Mouse (Mus musculus) brain, embryonic 18.5 days (tissue): ENCODE measurements around the gene Dcaf1.
A peak's percentile ranks its signal among the peaks of the same experiment; 100 is the strongest.

Experiments
- DNase-seq: peaks from one replicate; pipeline ENCODE4 v3.0.0-alpha.2; 2012; ENCODE audit warnings: low read depth, low spot score

Dcaf1 gene

GRCm38 (mm10) chr9:106879471-106879870 is 57.8 kb downstream of the Dcaf1 start:
- DNase-seq: no peak

DNA sequence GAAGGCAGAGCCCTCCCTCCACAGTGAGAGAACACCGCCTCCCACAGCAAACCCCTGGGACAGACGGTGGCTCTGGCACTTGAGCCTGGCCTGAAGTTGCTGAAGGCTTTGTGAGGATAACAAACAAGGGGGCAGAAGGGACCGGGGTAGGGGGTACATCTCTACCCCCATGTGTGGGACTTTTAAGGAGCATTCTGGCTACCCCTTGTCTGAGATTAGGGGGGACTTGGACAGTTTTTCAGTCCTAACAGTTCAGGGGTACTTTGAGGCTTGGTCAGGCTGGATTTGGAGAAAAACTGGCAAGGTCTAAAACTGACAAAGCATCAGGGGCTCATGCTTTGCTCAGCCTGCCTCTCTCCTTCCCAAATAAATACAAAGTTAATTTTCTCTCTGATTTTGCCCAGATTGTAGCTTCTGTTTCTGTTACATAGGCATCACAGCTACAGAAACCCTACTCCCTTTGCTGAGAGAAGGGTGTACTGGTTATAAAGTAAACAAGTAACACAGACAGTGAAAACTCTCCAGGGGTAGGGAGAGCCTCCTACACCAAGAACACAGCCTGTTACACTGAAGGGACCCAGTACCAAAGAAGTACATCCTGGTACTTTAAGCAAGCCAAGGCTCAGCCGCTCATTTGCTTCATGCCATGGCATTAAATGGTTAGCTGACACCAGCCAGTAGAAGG is 59.5 kb downstream of the Dcaf1 start:
- no peak for DNase-seq

- DNase-seq: no peak
Observed at GRCm38 (mm10) chr9:106882176-106882575, 60.5 kb downstream of the Dcaf1 start.

DNA sequence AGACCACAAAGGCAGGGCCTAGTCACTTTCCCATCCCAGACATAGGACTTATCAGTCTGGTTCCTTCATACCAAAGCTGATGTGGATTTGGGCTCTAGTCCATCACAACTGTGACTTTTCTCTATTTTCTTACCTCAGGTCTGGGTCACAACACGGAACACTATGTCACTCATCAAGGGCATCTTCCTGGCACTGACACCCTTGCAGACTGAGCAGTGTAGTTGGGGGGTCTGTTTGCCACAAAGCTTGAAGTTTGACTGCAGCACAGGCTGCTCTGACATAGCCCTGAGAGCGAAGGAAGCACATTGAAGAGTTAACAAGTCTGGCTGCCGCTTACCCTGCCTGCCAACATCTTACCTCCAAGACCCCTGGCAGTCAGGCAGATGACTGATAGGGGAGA is 61.4 kb downstream of the Dcaf1 start:
- DNase-seq: no peak

- no peak for DNase-seq
Observed at GRCm38 (mm10) chr9:106884306-106884705, 62.6 kb downstream of the Dcaf1 start.

GRCm38 (mm10) chr9:106884996-106885900 is 63.6 kb downstream of the Dcaf1 start:
- no peak for DNase-seq

DNA sequence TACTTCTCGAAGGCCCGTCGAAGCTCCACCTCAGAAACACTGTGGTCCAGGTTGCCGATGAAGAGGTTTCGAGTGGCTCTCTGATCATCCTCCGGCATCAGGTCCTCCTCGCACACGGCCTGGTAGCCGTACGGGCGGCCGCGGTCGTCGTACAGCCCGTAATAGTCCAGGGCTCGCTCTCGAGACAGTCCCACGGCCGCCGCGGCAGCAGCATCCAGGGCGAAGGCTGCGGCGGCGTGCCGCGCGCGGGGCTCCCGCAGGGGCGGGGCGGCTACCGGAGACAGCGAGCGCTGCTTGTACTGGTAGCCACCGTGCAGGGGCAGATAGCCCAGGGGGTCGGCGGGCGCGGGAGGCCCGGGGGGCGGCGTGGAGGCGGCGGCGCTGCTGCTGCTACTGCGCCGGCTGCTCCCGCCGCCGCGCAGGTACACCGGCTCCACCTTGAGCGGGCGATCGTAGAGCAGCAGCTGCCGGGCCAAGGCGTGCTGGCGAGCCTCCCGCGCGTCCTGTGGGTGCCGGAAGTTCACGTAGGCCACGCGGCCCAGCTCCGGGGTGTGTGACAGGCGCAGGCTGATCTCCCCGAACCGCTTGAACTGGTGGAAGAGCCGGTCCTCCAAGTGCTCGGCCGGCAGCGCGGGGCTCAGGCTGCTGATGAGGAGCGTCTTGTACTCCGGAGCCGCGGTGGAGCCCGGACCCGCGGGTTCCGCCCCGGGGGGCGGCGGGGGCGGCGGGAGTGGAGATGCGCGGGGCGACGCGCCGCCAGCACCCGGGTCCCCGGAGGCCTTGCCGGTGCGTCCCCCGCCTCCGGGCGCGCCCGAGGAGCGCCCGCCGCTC is 64.4 kb downstream of the Dcaf1 start:
- DNase-seq: no peak

DNA sequence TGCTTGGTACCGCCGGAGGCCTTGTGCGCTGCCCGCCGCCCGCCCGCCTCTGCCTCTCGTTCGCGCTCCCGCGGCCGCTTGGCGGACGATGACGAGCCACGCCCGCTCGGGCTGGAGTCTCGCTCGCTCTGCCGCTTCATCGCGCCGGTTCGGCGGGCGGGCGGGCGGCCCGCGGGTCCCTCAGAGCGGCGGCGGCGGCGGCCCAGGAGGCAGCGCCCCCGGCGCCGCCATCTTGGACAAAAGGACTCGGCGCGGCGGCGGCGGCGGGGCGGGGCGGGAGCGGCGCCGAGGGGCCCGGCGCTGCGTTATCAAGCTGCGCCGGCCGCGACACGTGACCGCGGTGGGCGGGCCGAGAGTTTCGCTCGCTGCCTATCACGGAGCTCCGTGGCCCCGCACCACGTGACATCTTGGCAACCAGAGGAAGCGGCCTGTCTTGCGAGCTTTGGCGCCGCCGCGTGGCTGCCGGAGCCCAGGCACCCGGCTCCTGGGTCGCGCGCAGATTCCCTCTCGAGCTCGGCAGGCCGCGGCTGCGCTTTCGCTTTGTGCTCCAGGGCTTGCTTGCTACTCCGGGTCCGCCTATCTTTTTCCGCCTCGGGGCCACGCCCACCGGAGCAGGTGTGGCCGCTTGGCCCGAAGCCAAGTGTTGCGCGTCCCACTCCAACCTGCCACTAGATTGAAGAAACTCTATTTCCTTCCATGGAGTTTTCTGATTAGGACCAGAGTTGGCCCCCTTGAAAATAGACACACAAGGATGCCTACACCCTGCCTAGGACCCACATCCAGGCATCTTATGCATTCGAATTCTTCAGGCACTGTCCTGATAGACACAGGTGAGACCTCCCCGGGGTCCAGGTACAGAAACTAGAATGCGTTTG is 65.4 kb downstream of the Dcaf1 start, which contains the start of gene Rbm15b:
Gene Rbm15b, minus strand, starts transcription at position 601 of the 875 bp plus-strand sequence.
- peak; percentile 98 for DNase-seq

DNA sequence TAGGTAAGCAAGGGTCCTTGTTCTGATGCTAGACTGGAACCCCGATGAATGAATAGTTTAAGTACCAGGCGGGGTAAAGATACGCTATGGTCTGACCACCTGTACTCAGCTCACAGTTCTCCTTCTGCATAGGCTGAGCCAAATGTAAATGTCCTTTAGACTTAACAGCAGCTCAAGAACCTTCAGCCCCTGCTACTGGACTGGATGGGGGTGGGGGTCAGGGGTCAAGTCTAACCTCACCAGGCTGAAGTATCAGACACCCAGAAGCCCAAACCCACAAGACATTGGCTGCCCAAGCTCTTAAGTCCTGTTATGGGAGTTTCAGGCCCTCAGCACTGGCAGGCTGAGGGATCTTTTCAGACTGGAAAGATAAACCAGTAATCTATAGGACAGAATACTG is 66.7 kb downstream of the Dcaf1 start:
- no peak for DNase-seq

- no peak for DNase-seq
Observed at GRCm38 (mm10) chr9:106889321-106889720, 67.6 kb downstream of the Dcaf1 start.

- no peak for DNase-seq
Observed at GRCm38 (mm10) chr9:106890496-106891240, 69.0 kb downstream of the Dcaf1 start.

GRCm38 (mm10) chr9:106891341-106891741 is 69.7 kb downstream of the Dcaf1 start:
- no peak for DNase-seq

DNA sequence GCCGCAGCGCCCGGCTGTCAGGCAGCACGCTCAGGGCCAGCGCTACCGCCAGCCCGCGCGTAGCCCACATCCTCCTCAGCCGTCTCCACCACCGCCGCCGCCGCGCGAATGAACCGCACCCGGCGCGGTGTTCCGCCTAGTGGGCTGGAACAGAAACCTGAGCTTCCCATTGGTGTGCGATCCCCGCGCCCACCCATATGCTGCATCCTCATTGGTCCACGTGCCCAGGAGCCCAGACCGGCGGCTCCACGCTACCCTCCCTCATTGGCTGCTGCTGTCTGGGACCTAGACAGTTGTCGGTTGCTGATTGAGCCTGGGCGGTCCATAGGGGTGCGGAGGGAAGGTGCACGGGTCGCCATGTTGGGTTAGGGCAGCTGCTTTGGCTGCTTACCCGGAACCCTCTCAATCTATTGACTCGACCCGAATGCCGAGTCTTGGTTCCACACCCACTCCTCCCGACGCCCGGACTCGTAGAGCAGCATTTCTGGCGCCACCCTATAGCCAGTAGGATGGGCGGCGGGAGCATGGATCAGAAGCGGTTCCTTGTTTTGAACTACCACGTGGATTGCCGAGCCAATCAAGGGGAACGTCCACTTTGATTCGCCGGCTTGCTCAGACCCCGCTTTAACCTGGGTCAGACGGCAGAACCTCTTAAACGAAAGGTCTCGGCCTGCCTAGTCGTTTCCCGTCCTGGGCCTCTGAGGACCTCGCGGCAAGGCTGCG is 70.3 kb downstream of the Dcaf1 start, which contains the start of gene Manf:
Gene Manf, minus strand, starts transcription at position 151 of the 723 bp plus-strand sequence.
- DNase-seq: peak; percentile 98

DNA sequence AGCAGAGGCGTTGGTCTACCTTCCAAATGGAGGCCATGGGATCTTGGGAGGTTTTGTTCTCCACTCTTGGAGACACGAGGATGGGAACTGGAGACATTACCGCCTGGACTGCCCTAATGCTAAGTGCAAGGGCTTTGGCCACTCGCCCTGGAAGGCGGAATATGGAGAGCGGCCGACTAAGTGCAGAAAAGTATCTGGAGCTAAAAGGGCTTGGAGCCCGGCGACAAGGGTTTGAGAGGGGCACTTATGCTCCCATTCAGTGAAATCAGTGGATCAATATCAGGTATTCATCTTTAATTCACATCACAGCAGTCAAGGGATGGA is 70.8 kb downstream of the Dcaf1 start:
- no peak for DNase-seq

DNA sequence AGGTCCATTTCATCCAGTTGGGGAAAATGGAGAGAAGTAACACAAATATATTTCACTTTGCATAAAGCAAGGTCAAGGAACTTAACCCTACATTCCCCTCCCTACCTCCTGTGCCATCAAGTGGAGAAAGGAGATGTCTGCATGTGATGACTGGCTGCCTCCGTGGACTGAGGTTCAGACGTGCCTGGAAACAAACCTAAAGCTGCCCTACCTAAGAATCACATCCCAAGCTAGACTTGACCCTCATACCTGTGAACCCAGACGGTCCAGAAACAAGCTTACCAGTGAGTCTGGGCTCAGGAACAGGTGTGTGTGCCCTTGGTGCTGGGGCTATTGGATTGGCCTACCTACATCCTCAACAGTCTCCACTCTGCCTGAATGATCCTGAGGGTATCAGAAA is 71.7 kb downstream of the Dcaf1 start:
- no peak for DNase-seq

DNA sequence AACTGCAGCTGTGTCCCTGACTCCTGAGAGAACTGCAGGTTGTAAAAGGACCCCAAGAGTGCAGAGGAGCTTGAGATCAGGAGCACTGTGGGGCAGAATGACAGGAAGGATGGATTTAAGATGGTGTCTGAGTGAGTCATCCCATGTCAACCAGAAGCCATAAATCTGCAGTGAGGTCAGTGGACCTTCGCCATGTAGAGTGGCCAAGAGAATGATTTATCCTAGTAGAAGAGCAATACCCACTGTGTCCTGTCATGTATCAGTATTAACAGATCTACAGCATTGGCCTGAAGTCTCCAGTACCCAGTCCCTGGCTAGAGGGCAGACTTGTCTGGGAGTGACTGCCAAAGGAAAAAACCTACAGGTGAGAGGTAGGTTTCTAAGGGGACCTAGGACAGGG is 77.2 kb downstream of the Dcaf1 start:
- no peak for DNase-seq

GRCm38 (mm10) chr9:106901596-106901995 is 79.9 kb downstream of the Dcaf1 start:
- no peak for DNase-seq

DNA sequence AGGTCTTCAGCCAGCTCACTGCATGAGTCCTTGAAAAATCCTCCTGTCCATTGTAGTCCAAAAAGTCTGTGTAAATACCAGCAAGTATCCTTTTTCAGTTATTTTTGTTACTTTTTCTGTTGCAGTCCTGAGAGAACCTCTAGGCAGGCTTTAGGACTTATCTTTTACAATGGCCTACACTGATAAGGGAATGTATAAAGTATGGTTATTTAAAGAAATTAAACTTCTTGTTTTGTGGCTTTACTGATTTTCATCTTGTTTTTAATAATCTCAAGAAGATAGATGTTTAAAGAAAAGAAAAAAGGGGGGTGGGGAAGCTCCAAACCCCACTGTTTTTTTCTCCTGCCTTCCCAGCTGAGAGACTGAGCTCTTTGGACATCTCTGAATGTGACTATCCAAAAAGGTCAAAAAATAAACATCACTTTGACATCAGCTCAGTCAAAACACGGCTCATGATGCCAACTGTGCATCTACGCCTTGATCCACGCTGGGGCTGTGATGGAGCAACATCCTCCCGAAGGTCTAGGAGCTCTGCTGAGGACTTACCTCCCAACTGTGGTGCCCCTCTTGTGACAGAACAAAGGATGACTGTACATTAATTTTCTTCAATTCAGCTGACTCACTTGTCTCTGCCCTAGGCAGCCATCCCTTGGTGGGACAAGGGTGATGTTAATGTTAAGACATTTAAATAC is 81.6 kb downstream of the Dcaf1 start:
- no peak for DNase-seq

DNA sequence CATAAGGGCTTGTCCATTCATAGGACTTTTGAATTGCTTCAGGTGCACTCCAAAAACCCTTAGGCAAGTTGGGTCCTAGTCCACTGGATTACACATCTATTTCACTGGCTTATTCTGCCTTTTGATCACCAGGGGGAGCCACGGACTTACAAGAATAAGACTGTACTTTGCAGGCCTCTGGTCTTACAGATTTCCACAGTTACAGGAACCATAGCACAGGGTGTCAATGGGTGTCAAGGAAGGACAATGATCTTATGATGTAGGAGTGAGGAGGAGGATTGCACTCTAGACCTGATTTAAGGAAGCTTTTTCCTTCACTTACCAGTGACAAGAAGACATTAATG is 82.1 kb downstream of the Dcaf1 start:
- no peak for DNase-seq
